ENCODE assay signal across 27 mouse cellular contexts in genomic region chr2:4444740-4445139, GRCm38 (mm10).
"Had no signal": no experiment of that assay in that cellular context is flagged by ENCODE, and none has a peak within 500 bp of the region (broad histone marks: within the 10 kb centered on the region; RNA-seq: fewer than 3 reads in every experiment).

No protein-coding gene starts in this region.

- ATAC-seq: forebrain, postnatal 0 days; inflammation-experienced regulatory T-cells, adult 6 months; intestine, embryonic 15.5 days; intestine, postnatal 0 days; liver, postnatal 0 days had no signal

- H3K9me3 ChIP-seq: heart, embryonic 10.5 days; heart, embryonic 13.5 days; heart, embryonic 15.5 days; hindbrain, embryonic 13.5 days; hindbrain, embryonic 15.5 days; intestine, embryonic 15.5 days; limb, embryonic 10.5 days; limb, embryonic 12.5 days; liver, embryonic 13.5 days; liver, embryonic 15.5 days had no signal

- H3K27ac ChIP-seq: hindbrain, embryonic 13.5 days; hindbrain, embryonic 15.5 days; intestine, embryonic 15.5 days; layer of hippocampus, adult 2 months; left cerebral cortex, adult 2 months; limb, embryonic 10.5 days; limb, embryonic 12.5 days; liver, embryonic 13.5 days; liver, embryonic 15.5 days had no signal

- H3K9ac ChIP-seq: forebrain, postnatal 0 days; heart, embryonic 13.5 days; heart, embryonic 15.5 days; hindbrain, embryonic 13.5 days; hindbrain, embryonic 15.5 days; intestine, embryonic 15.5 days; limb, embryonic 12.5 days; liver, embryonic 13.5 days; liver, embryonic 15.5 days; liver, postnatal 0 days had no signal

- H3K4me3 ChIP-seq: heart, embryonic 10.5 days; heart, embryonic 13.5 days; heart, embryonic 15.5 days; hindbrain, embryonic 13.5 days; hindbrain, embryonic 15.5 days; intestine, embryonic 15.5 days; layer of hippocampus, adult 2 months; left cerebral cortex, adult 2 months; limb, embryonic 10.5 days; limb, embryonic 12.5 days; liver, embryonic 13.5 days; liver, embryonic 15.5 days had no signal

- H3K4me1 ChIP-seq: liver, embryonic 13.5 days; liver, embryonic 15.5 days had no signal

- H3K36me3 ChIP-seq: heart, embryonic 10.5 days; heart, embryonic 13.5 days; heart, embryonic 15.5 days; hindbrain, embryonic 13.5 days; hindbrain, embryonic 15.5 days; intestine, embryonic 15.5 days; limb, embryonic 12.5 days; liver, embryonic 13.5 days; liver, embryonic 15.5 days had no signal

- H3K4me2 ChIP-seq: heart, embryonic 13.5 days; heart, embryonic 15.5 days; hindbrain, embryonic 13.5 days; hindbrain, embryonic 15.5 days; intestine, embryonic 15.5 days; limb, embryonic 12.5 days; liver, embryonic 11.5 days; liver, embryonic 13.5 days; liver, embryonic 15.5 days had no signal

- DNase-seq: forebrain, postnatal 0 days; gastrocnemius, postnatal 14 days; gastrocnemius, postnatal 36 days; heart, adult 18-20 months; heart, postnatal 14 days; heart, postnatal 36 days; kidney, adult 18-20 months; kidney, postnatal 25 days; kidney, postnatal 4 days; layer of hippocampus, adult 9-11 months; liver; liver, embryonic 13.5 days; liver, postnatal 0 days had no signal

- H3K27me3 ChIP-seq: heart, embryonic 13.5 days; heart, embryonic 15.5 days; hindbrain, embryonic 13.5 days; hindbrain, embryonic 15.5 days; intestine, embryonic 15.5 days; limb, embryonic 12.5 days; liver, embryonic 13.5 days; liver, embryonic 15.5 days had no signal
